Mouse (Mus musculus) erythroblast, embryonic 14.5 days (primary cell): Measurements from ENCODE around the gene Depp1. TPM values are rescaled to one million over a fixed set of nuclear protein-coding genes. Genes with fewer than 3 reads are reported as not detected.

Source experiments
- H3K27me3 ChIP-seq: 2 replicates; pipeline ENCODE4 v1.6.1; 2012; ENCODE audit warnings: inconsistent platforms; ENCODE audit not compliant: control insufficient read depth
- H3K36me3 ChIP-seq: 2 replicates; pipeline ENCODE4 v1.6.1; 2012; ENCODE audit warnings: mild to moderate bottlenecking, inconsistent platforms; ENCODE audit not compliant: control insufficient read depth
- H3K4me1 ChIP-seq: 2 replicates; pipeline ENCODE4 v1.6.1; 2012; ENCODE audit warnings: inconsistent platforms; ENCODE audit not compliant: control insufficient read depth
- H3K4me3 ChIP-seq: replicated peaks from 2 replicates; pipeline ENCODE3; 2012; ENCODE audit warnings: moderate library complexity, mild to moderate bottlenecking, inconsistent platforms
- H3K9me3 ChIP-seq: 2 replicates; pipeline ENCODE4 v1.6.1; 2012; ENCODE audit warnings: low read length, inconsistent platforms, mixed read lengths; ENCODE audit not compliant: control insufficient read depth
- GATA1 ChIP-seq: IDR thresholded peaks from 2 replicates; pipeline ENCODE4 v1.6.1; 2012; ENCODE audit warnings: low read length, inconsistent platforms, mixed read lengths
- TAL1 ChIP-seq: IDR thresholded peaks from 3 replicates; pipeline ENCODE4 v1.6.1; 2012; ENCODE audit warnings: low read length, inconsistent platforms, mixed read lengths
- polyA plus RNA-seq: library from polyadenylated mRNA; stranded (reverse); fragments of >175 nt; gene quantifications from 2 replicates; pipeline ENCODE4 v1.2.3, GENCODE M21; 2012

Gene Depp1
- polyA plus RNA-seq, 1 experiment = 0.03 TPM

GRCm38 (mm10) chr6:116664830-116665229 lies 14.4 kb downstream of the Depp1 start:
- Histone ChIP-seq H3K4me3 (no peak overlapping the region), H3K4me1 (no peaks in the 10 kb centered on the region), H3K9me3 (no peaks in the 10 kb centered on the region), H3K36me3 (no peaks in the 10 kb centered on the region), H3K27me3 (no peaks in the 10 kb centered on the region)
- TF ChIP-seq GATA1 = no peak

GRCm38 (mm10) chr6:116666085-116666750 lies 15.8 kb downstream of the Depp1 start:
- Histone ChIP-seq H3K36me3 (no peaks in the 10 kb centered on the region), H3K27me3 (no peaks in the 10 kb centered on the region), H3K9me3 (no peaks in the 10 kb centered on the region), H3K4me1 (no peaks in the 10 kb centered on the region), H3K4me3 (no peak overlapping the region)
- TF ChIP-seq GATA1 (no peak), TAL1 (no peak)

GRCm38 (mm10) chr6:116666892-116667291 lies 16.5 kb downstream of the Depp1 start:
- H3K4me3 ChIP-seq = no peak overlapping the region
- no peaks in the 10 kb centered on the region for H3K36me3 ChIP-seq
- no peaks in the 10 kb centered on the region for H3K9me3 ChIP-seq
- H3K27me3 ChIP-seq = no peaks in the 10 kb centered on the region
- no peaks in the 10 kb centered on the region for H3K4me1 ChIP-seq
- TF ChIP-seq TAL1 = no peak

DNA sequence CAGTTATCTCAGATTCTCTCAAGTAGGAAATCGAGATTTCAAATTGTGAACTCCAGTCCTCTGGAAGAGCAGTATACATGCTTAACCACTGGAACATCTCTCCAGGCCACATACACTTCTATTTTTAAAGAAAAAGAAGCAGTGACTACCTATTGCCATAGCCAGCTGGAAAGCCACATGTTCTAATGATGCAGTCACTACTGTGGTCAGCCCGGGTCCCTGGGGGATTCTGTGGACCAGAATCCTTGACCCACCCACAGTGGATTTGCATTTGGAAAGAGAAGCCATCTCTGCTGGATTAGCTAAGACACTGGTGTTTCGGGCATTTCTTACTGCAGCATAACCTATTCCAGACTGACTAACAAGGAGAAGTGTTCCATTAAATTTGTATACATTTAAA lies 17.0 kb downstream of the Depp1 start:
- H3K4me3 ChIP-seq = no peak overlapping the region
- H3K4me1 ChIP-seq = no peaks in the 10 kb centered on the region
- TF ChIP-seq TAL1 (no peak), GATA1 (no peak)
- no peaks in the 10 kb centered on the region for H3K27me3 ChIP-seq
- no peaks in the 10 kb centered on the region for H3K9me3 ChIP-seq
- H3K36me3 ChIP-seq = no peaks in the 10 kb centered on the region

GRCm38 (mm10) chr6:116668682-116669470 lies 18.5 kb downstream of the Depp1 start:
- Histone ChIP-seq H3K9me3 (no peaks in the 10 kb centered on the region), H3K27me3 (peaks cover 6% of the 10 kb centered on the region), H3K36me3 (no peaks in the 10 kb centered on the region), H3K4me1 (peaks cover 9% of the 10 kb centered on the region), H3K4me3 (no peak overlapping the region)
- TF ChIP-seq TAL1 = no peak
- TF ChIP-seq GATA1 = no peak

DNA sequence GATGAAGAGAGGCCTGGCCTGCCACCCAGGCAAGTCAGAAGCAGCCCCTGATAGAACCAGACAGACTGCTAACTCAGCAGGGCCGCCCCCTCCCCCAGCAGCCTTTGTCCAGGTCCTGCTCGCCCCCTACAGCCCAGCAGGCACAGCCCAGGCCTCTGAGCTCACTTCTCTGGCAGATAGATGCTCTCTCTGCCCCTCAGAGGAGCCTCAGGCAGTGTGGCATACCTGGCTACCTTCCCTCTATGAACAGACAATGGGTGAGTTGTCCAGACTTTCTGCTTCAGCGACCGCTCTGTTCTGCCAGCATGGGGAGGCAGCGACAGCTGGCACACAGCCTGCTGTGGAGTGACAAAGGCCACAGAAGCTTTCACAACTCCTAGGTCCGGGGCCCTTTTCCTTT lies 19.7 kb downstream of the Depp1 start:
- no peaks in the 10 kb centered on the region for H3K9me3 ChIP-seq
- peaks cover 10% of the 10 kb centered on the region for H3K4me1 ChIP-seq
- peaks cover 6% of the 10 kb centered on the region for H3K27me3 ChIP-seq
- H3K4me3 ChIP-seq = no peak overlapping the region
- H3K36me3 ChIP-seq = no peaks in the 10 kb centered on the region
- no peak for TF ChIP-seq TAL1
- TF ChIP-seq GATA1 = no peak

DNA sequence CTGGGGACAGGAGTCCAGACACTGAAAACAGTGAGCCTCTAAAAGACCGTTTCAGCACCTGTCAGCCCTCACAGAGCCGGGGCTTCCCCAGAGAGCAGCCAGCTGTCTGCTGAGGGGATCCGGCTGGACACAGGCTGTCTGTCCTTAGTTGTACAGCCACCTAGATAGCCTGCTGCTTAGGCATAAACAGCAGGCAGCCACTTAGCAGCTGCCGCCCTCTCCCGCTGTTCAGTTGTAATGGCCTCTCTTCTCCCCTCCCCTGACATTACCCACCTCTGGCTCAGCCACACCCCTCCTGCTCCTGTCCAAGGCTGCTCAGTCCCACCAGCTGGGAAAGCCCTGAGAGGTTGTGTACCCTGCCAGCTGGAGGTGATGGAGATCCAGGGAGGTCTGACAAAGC lies 20.6 kb downstream of the Depp1 start:
- H3K36me3 ChIP-seq = no peaks in the 10 kb centered on the region
- H3K4me1 ChIP-seq = peaks cover 10% of the 10 kb centered on the region
- no peaks in the 10 kb centered on the region for H3K9me3 ChIP-seq
- no peak overlapping the region for H3K4me3 ChIP-seq
- TF ChIP-seq GATA1 (no peak), TAL1 (no peak)
- H3K27me3 ChIP-seq = peaks cover 6% of the 10 kb centered on the region

GRCm38 (mm10) chr6:116671768-116672167 lies 21.4 kb downstream of the Depp1 start:
- no peaks in the 10 kb centered on the region for H3K36me3 ChIP-seq
- no peaks in the 10 kb centered on the region for H3K9me3 ChIP-seq
- no peak overlapping the region for H3K4me3 ChIP-seq
- peaks cover 6% of the 10 kb centered on the region for H3K27me3 ChIP-seq
- H3K4me1 ChIP-seq = peaks cover 11% of the 10 kb centered on the region
- TF ChIP-seq GATA1 = no peak
- TF ChIP-seq TAL1 = no peak

DNA sequence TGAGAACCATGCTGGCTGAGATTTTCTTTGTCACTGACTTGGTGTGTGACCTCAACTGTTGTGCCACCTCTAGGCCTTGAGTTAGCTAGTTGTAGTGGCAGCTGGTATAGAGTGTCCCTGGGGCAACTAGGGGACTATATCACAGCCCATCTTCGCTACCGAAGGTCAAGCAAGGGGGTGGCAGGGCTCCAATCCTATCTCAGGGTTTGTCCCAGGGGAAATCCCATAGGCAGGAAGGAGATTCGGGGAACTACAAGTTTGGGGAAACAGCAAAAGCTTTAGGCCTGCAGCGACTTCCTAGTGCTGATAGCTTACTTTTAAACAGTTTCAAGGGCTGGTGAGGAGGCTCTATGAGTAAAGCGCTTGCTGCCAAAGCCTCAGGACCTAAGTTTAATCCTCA lies 21.9 kb downstream of the Depp1 start:
- Histone ChIP-seq H3K27me3 (peaks cover 6% of the 10 kb centered on the region), H3K36me3 (no peaks in the 10 kb centered on the region), H3K9me3 (no peaks in the 10 kb centered on the region), H3K4me1 (peaks cover 12% of the 10 kb centered on the region), H3K4me3 (no peak overlapping the region)
- no peak for TF ChIP-seq GATA1
